Mouse (Mus musculus): Measurements from ENCODE around the gene Abhd18.

Gene Abhd18

GRCm38 (mm10) chr3:40950601-40951201 is 103.9 kb downstream of the Abhd18 start:
- peak; percentile 34 to 60 for DNase-seq (ENCODE audit: low spot score in 2 of 2)

DNA sequence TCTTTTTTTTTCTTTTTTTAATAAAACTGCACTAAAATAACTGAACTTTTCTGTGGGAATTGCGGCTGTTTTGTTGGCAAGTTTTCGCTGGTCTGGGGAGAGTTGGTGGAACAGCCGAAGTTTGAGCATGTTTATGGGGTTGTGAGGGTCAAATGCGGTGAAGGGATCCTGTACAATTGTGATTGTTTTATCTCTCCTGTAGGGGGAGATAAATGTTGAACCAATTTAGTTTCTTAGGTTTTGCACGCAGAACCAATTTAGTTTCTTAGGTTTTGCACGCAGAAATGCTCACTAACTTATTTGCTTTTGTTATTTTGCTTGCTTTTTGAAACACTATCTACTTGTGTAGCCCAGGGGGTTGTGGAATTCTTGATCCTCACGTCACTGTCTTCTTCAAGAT is 104.6 kb downstream of the Abhd18 start:
- no peak for DNase-seq (ENCODE audit: low spot score in 2 of 2)

DNA sequence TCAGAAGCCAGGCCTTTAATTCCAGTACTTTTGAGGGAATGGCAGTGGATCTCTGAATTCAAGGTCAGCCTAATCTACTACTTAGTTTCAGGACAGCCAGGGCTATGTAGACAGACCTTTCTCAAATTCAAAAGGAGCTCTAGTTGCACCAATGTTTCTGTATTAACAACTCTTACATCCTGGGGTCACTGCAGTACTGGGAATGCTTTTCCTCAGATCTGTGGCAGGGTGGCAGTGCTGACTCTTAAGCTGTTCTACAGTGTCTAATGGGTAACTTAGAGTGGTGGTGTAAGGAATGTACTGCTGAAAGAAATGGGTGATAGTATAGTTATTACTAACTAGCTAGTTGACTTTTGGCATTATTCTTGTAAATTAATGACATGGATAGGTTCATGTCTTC is 105.8 kb downstream of the Abhd18 start:
- no peak for DNase-seq (ENCODE audit: low spot score in 2 of 2)

DNA sequence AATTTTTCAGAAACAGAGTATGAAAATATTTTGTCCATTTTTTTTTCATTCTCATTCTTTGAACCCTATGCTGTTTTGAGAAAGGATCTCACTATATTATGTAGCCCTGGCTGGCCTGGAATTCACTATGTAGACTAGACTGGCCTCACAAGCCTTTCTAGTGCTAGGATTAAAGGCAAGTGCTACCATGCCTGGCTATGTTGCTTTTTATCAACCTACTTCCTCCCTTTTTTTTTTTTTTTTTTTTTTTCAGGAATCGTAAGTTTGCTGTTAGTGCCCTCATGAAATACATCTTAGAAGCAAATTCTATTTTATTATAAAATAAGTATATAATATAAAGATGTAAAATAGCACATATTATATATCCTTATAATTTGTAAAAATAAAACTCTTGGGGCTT is 108.0 kb downstream of the Abhd18 start:
- DNase-seq (ENCODE audit: low spot score in 2 of 2): no peak

GRCm38 (mm10) chr3:40958831-40959230 is 112.1 kb downstream of the Abhd18 start:
- DNase-seq (ENCODE audit: low spot score in 2 of 2): no peak

DNA sequence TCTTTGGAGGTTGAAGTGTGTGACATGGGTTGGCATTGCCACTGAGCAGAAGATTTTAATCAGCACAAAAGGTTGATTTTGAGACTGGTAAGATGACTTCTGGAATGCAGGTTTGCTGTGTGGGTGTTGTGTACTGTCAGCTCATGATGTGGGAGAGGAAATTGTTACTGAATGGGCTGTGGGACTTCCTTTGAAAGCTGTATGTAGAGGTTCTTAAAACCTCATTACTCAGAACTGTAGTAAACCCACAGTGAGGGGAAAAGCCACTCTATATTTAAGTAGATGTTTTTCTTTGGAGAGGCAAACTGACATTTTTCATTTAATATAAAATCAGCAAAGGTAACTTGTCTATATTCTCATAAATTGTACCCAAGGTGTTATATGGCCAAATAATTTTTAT is 134.0 kb downstream of the Abhd18 start:
- DNase-seq (ENCODE audit: low spot score in 2 of 2): no peak

DNA sequence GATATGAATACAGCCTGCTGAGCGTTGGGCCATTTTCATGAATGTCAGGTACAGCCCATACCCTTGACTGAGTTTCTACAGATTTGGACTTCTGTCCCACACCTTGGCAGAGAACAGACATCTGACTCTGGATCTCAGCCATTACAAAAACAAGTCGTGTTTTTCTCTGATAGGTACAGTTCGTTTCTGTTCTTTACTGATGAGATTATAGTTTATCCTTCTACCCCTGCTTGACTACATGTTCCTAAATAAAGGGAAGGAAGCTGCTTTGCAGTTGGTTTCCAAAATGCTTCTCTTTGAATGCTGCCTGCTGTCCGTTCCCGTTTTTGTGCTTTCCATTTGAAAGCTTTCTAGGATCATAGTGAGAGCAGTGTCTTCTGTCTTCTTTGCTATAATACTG is 140.8 kb downstream of the Abhd18 start:
- DNase-seq (ENCODE audit: low spot score in 2 of 2): no peak

Measured in urinary bladder, postnatal 4 days (tissue).